Mouse (Mus musculus) spleen, postnatal 36 days (tissue): ENCODE data around the gene Slc16a1.
"Not testable (repeated sequence)": the region's sequence is repeated elsewhere in the genome, so short reads cannot be mapped to it uniquely, and the experiment has no call there.

Source experiments
- DNase-seq, 2 experiments: peaks; one replicate each; pipeline ENCODE4 v3.0.0; 2022; ENCODE audit warnings: low spot score in 2 of 2, mixed read lengths in 1 of 2

The Slc16a1 gene

GRCm38 (mm10) chr3:104638932-104639748 is 672 bp downstream of the Slc16a1 start:
- DNase-seq, result peak; percentile 58 to 68

GRCm38 (mm10) chr3:104639749-104640368 is 1.4 kb downstream of the Slc16a1 start:
- DNase-seq, result no peak

GRCm38 (mm10) chr3:104640855-104641254 is 2.4 kb downstream of the Slc16a1 start:
- no peak for DNase-seq

- no peak for DNase-seq
Measured at GRCm38 (mm10) chr3:104641313-104641712, 2.8 kb downstream of the Slc16a1 start.

- DNase-seq, result no peak
Measured at GRCm38 (mm10) chr3:104643113-104643512, 4.6 kb downstream of the Slc16a1 start.

GRCm38 (mm10) chr3:104643810-104644270 is 5.4 kb downstream of the Slc16a1 start:
- DNase-seq, result peak; percentile 55 to 56

- DNase-seq, result no peak
Measured at GRCm38 (mm10) chr3:104644371-104644770, 5.9 kb downstream of the Slc16a1 start.

GRCm38 (mm10) chr3:104654219-104654618 is 15.8 kb downstream of the Slc16a1 start:
- no peak for DNase-seq

- no peak for DNase-seq
Measured at GRCm38 (mm10) chr3:104654921-104655320, 16.5 kb downstream of the Slc16a1 start.

GRCm38 (mm10) chr3:104658706-104659105 is 20.2 kb downstream of the Slc16a1 start:
- no peak for DNase-seq

- no peak for DNase-seq
Measured at GRCm38 (mm10) chr3:104659758-104660157, 21.3 kb downstream of the Slc16a1 start.

GRCm38 (mm10) chr3:104660522-104660921 is 22.1 kb downstream of the Slc16a1 start:
- no peak for DNase-seq

GRCm38 (mm10) chr3:104662007-104662406 is 23.5 kb downstream of the Slc16a1 start:
- DNase-seq, result no peak

GRCm38 (mm10) chr3:104662926-104663325 is 24.5 kb downstream of the Slc16a1 start:
- no peak for DNase-seq

- DNase-seq, result no peak
Measured at GRCm38 (mm10) chr3:104666950-104667349, 28.5 kb downstream of the Slc16a1 start.

- no peak for DNase-seq
Measured at GRCm38 (mm10) chr3:104667451-104667850, 29.0 kb downstream of the Slc16a1 start.

- peak; percentile 35 to 48 for DNase-seq
Measured at GRCm38 (mm10) chr3:104668989-104669388, 30.5 kb downstream of the Slc16a1 start.

GRCm38 (mm10) chr3:104669856-104670182 is 31.4 kb downstream of the Slc16a1 start:
- no peak for DNase-seq

- not testable (repeated sequence) for DNase-seq
Measured at GRCm38 (mm10) chr3:104670183-104671020, 31.9 kb downstream of the Slc16a1 start.

GRCm38 (mm10) chr3:104671543-104671942 is 33.1 kb downstream of the Slc16a1 start:
- DNase-seq, result peak; percentile 67 to 77

- DNase-seq, result no peak
Measured at GRCm38 (mm10) chr3:104672041-104672440, 33.6 kb downstream of the Slc16a1 start.

GRCm38 (mm10) chr3:104673642-104674328 is 35.3 kb downstream of the Slc16a1 start:
- DNase-seq, result peak; percentile 37 to 68
